Mouse (Mus musculus): ENCODE results near the gene Cd302.

Cd302 gene

GRCm38 (mm10) chr2:60284467-60284821, at the start of gene Cd302:
Gene Cd302, minus strand, starts transcription at chr2:60284488.
- no peak for DNase-seq

GRCm38 (mm10) chr2:60328641-60329040, 44.4 kb upstream of the Cd302 start:
- DNase-seq = no peak

GRCm38 (mm10) chr2:60327581-60327980, 43.3 kb upstream of the Cd302 start:
- DNase-seq = no peak

- DNase-seq = no peak
These were observed 42.7 kb upstream of the Cd302 start for GRCm38 (mm10) chr2:60326948-60327347.

- DNase-seq = peak; percentile 36
These were observed 39.1 kb upstream of the Cd302 start for GRCm38 (mm10) chr2:60323411-60323810.

GRCm38 (mm10) chr2:60322031-60322726, 37.9 kb upstream of the Cd302 start:
- no peak for DNase-seq

- DNase-seq = no peak
These were observed 19.5 kb upstream of the Cd302 start for GRCm38 (mm10) chr2:60303796-60304195.

GRCm38 (mm10) chr2:60299323-60299722, 15.0 kb upstream of the Cd302 start:
- DNase-seq = no peak

GRCm38 (mm10) chr2:60298266-60298665, 14.0 kb upstream of the Cd302 start:
- DNase-seq = no peak

- DNase-seq = no peak
These were observed 7.1 kb upstream of the Cd302 start for GRCm38 (mm10) chr2:60291381-60291780.

- no peak for DNase-seq
These were observed 5.2 kb upstream of the Cd302 start for GRCm38 (mm10) chr2:60289451-60289850.

- DNase-seq = no peak
These were observed 4.3 kb upstream of the Cd302 start for GRCm38 (mm10) chr2:60288606-60289005.

- DNase-seq = no peak
These were observed 874 bp upstream of the Cd302 start for GRCm38 (mm10) chr2:60285107-60285617.

GRCm38 (mm10) chr2:60283751-60284466, 379 bp downstream of the Cd302 start:
- DNase-seq = peak; percentile 73

- no peak for DNase-seq
These were observed 1.0 kb downstream of the Cd302 start for GRCm38 (mm10) chr2:60283208-60283750.

GRCm38 (mm10) chr2:60282625-60283024, 1.7 kb downstream of the Cd302 start:
- no peak for DNase-seq

GRCm38 (mm10) chr2:60278627-60279026, 5.7 kb downstream of the Cd302 start:
- DNase-seq = peak; percentile 13

- no peak for DNase-seq
These were observed 14.3 kb downstream of the Cd302 start for GRCm38 (mm10) chr2:60269856-60270479.

- DNase-seq = no peak
These were observed 16.7 kb downstream of the Cd302 start for GRCm38 (mm10) chr2:60267567-60267966.

- DNase-seq = no peak
These were observed 23.5 kb downstream of the Cd302 start for GRCm38 (mm10) chr2:60260621-60261350.

GRCm38 (mm10) chr2:60259186-60259585, 25.1 kb downstream of the Cd302 start:
- DNase-seq = no peak

GRCm38 (mm10) chr2:60256751-60257150, 27.5 kb downstream of the Cd302 start:
- DNase-seq = no peak

GRCm38 (mm10) chr2:60253506-60253905, 30.8 kb downstream of the Cd302 start:
- no peak for DNase-seq
